Mouse (Mus musculus) spleen, postnatal 0 days (tissue): Measurements from ENCODE around the gene Ptgir. TPM values are rescaled to one million over a fixed set of nuclear protein-coding genes. Genes with fewer than 3 reads are reported as not detected.

ENCODE experiments used
- polyA plus RNA-seq: library from polyadenylated mRNA; unstranded; fragments of >200 nt; fragmentation: Nextera tagmentation; extraction: Ambion mirVana; gene quantifications from 2 replicates; pipeline ENCODE4 v1.2.1, GENCODE M21; 2015

Ptgir gene
- 1.0 and 1.3 TPM in 2 replicates for polyA plus RNA-seq

DNA sequence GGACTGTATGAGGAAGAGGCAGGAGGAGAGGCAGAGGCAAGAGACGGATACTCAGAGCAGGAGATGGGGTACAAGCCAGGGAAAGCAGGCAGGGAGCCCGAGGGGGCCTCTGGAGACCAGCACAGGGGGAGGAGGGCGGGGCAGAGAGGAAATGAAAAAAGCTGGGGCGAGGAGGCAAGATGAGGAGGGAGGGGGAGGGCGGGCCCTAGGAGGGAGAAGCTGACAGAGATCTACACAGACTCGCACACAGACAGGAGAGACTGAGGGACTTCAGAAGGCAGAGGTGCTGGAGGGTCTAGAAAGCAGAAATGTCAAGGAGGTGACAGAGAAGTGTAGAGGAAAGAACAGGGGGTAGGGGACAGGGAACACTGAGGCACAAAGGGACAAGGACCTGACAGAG is at the start of gene Ptgir:
Gene Ptgir, plus strand, starts transcription at position 210 of the 400 bp plus-strand sequence.

DNA sequence AGATGAGACGGTGACA is 31.2 kb upstream of the Ptgir start, which contains the start of gene Dact3:
Gene Dact3, plus strand, starts transcription at position 8 of the 16 bp plus-strand sequence.

DNA sequence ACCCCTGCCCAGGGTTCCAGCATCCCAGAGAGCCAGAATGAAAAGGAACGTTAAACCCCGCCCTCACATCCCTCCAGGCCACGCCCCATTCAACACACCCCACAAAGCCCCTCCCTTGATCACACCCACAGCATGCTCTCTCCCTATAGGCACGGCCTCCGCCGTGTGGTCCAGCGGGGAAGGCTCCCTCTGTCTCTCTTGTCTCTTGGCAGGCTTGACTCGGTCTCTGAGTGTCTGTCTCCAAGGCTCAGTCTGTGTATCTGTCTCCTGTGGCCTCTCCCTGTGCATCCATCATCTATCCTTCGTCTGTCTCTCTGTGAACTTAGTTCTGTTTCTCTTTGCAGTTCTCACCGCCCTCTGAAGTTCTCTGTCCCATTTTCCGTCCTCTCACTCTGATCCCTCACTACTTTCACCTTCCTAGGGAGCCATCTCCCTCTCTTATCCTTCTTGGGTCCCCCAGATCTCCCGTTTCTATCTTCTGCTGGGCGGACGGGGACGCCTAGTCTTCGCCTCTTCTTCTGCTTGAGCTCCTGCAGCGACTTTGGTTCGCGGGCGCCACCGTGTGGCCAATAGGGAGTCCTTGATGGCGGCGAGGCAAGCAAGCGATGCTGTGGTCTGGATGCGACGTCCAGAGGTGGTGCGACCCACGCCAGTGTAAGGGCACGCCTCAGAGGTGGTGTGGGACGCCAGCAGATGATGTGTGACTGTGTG is 14.5 kb upstream of the Ptgir start, which contains the start of gene Gng8:
Gene Gng8, plus strand, starts transcription at position 146 of the 711 bp plus-strand sequence.

DNA sequence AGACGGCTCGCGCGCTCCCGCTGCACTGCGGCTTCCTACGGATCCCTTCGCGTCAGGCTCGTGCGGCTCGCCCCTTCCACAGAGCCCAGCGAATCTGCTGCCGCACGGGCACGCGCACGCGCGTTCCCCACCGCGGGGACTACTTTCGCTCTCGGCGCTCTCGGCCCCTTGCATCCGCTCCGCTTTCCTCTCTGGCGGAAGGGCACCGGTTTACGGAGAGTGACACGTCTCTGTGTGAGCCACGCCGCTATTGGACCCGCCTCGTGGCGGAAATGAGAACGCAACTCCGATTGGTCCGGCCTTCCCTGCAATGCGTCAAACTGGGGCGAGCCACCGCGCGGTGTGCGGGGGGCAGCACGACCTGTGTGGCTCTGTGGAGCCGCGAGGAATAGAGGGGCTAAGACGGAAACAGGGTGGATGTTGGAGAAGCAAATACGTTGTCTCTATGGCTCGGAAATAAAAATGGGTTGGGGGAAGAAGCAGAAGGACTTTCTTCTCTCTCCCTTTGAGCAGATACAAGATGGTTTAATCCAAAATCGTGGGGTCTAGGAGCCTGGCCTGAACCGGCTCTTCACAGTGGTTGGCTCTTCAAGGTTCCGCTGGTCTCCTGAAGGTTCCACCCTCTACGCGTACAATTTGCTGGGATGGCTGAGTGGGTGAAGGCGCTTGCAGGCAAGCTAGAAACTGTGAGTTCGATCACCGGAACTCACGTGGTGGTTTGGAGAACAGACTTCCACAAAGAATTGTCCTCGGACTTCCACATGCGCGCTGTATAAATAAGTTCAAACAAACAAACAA is 17.9 kb downstream of the Ptgir start, which contains the start of gene Calm3:
Gene Calm3, minus strand, starts transcription at position 78 of the 798 bp plus-strand sequence.

DNA sequence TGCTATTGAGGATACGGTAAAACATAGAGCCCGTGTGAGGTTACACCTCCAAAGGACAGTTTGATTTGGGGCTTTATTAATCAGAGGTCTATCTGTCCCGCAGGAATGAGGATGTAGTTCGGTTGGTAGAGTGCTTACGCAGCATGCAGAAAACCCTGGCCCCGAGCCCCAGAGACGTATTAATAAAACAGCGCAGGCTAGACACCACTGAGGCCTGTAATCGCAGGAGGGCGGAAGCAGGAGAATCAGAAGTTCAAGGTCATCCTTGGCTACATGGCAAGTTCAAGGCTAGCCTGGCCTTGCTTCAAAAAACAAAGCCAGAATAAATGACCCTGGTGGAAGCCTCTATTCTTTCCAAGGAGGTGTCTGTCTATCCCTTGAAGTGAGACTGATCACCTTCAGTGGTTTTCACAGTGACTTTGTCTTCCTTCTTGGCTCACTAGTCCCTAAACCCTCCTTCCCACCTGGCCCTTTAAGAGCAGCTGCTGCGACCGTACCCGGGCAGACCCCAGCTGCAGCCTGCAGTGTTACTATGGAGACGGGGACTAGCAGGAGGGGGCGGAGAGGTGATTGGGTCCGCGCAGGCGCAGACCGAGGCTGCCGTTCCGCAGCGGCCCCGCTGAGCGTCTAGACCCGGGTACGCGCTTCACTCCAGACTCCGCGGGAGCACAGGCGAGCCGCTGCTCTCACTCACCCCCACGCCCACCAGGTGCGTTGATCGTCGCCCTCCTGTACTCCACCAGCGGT is 37.9 kb downstream of the Ptgir start, which contains the start of gene Pnmal2:
Gene Pnmal2, plus strand, starts transcription at position 622 of the 747 bp plus-strand sequence.

DNA sequence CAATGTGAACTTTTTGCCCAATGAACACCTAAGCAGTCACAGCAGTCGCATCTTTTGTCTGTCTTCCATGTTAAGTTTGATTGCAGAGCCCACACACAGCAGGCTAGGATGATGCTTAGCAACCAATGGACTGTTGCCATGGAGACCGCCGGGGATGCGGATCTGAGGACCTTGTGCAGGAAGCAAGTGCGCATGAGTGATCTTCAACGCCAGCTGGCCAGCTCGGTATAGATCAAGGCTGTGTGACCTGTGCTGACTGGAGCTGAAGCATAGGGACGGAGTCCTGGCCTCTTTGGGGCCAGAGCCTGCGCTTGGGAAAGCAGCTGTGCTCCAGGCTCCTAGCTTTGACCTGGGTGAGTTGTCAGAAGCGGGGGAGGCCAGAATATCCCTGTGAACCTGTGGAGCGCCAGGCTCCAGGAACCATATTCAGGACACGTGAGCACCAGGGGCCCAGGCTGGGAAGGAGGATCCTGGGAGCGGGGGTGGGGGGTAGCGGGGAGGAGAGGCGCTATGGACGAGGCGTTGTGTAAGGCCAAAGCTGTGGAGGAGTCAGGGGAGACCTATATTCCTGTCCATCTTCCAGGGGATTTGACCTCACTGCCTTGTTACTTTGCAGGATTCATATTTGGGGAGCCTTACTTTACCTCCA is 53.4 kb downstream of the Ptgir start, which contains the start of gene Pnmal1:
Gene Pnmal1, plus strand, starts transcription at position 141 of the 649 bp plus-strand sequence.

Other genes with a start within 250 kb of the Ptgir start
- gene Ceacam15, start 230.8 kb upstream of the Ptgir start, polyA plus RNA-seq, result not detected in 2 replicates
- gene Ceacam9, start 184.6 kb upstream of the Ptgir start, polyA plus RNA-seq, result not detected in 2 replicates
- gene Ap2s1, start 168.1 kb upstream of the Ptgir start, polyA plus RNA-seq, result 268 and 270 TPM in 2 replicates
- 107 and 108 TPM in 2 replicates for gene Slc1a5, start 125.2 kb upstream of the Ptgir start, polyA plus RNA-seq
- gene Strn4, start 90.6 kb upstream of the Ptgir start, polyA plus RNA-seq, result 35.2 and 37.1 TPM in 2 replicates
- 11.2 and 11.7 TPM in 2 replicates for gene Fkrp, start 89.8 kb upstream of the Ptgir start, polyA plus RNA-seq
- gene Prkd2, start 63.6 kb upstream of the Ptgir start, polyA plus RNA-seq, result 10.8 and 13.8 TPM in 2 replicates
- 1.8 and 1.9 TPM in 2 replicates for gene Dact3, start 31.2 kb upstream of the Ptgir start, polyA plus RNA-seq
- gene Gng8, start 14.7 kb upstream of the Ptgir start, polyA plus RNA-seq, result 2.7 and 2.9 TPM in 2 replicates
- 149 and 159 TPM in 2 replicates for gene Calm3, start 17.6 kb downstream of the Ptgir start, polyA plus RNA-seq
- 0.47 and 0.84 TPM in 2 replicates for gene Pnmal2, start 38.2 kb downstream of the Ptgir start, polyA plus RNA-seq
- 0.02 TPM in 1 of 2 replicates, not detected in the other for gene Pnmal1, start 53.2 kb downstream of the Ptgir start, polyA plus RNA-seq
- 0.10 and 0.11 TPM in 2 replicates for gene Gm42372, start 76.6 kb downstream of the Ptgir start, polyA plus RNA-seq
- gene Ccdc8, start 86.2 kb downstream of the Ptgir start, polyA plus RNA-seq, result 3.1 and 4.0 TPM in 2 replicates
- gene Ppp5c, start 121.4 kb downstream of the Ptgir start, polyA plus RNA-seq, result 43.1 and 46.0 TPM in 2 replicates
- 8.1 and 9.9 TPM in 2 replicates for gene Hif3a, start 155.9 kb downstream of the Ptgir start, polyA plus RNA-seq
- 0.23 and 0.24 TPM in 2 replicates for gene Psg16, start 167.6 kb downstream of the Ptgir start, polyA plus RNA-seq
- not detected in 2 replicates for gene Ceacam3, start 243.8 kb downstream of the Ptgir start, polyA plus RNA-seq